Mouse (Mus musculus) embryonic fibroblast, embryonic 13.5 days (primary cell): ENCODE data around the gene Cd300lg. TPM values are rescaled to one million over a fixed set of nuclear protein-coding genes. Genes with fewer than 3 reads are reported as not detected.

Experiments
- H3K27ac ChIP-seq: 2 replicates; pipeline ENCODE4 v1.5.1; 2012; ENCODE audit warnings: low read length, control low read depth, inconsistent platforms; ENCODE audit not compliant: insufficient read depth
- H3K4me1 ChIP-seq: 2 replicates; pipeline ENCODE4 v1.6.1; 2011; ENCODE audit warnings: low read length; ENCODE audit not compliant: control insufficient read depth, insufficient read depth
- H3K4me3 ChIP-seq: 2 replicates; pipeline ENCODE4 v1.5.1; 2011; ENCODE audit warnings: mild to moderate bottlenecking, control low read depth, low read length; ENCODE audit not compliant: insufficient read depth
- CTCF ChIP-seq: IDR thresholded peaks from 2 replicates; pipeline ENCODE4 v1.5.1; 2011; ENCODE audit warnings: mild to moderate bottlenecking, control low read depth, low read length, moderate library complexity, borderline replicate concordance; ENCODE audit not compliant: insufficient read depth
- POLR2A ChIP-seq: IDR thresholded peaks from 2 replicates; pipeline ENCODE4 v1.6.1; 2011; ENCODE audit warnings: low read depth, mild to moderate bottlenecking, control low read depth, low read length, moderate library complexity
- polyA plus RNA-seq: library from polyadenylated mRNA; stranded (reverse); fragments of >200 nt; gene quantifications from 2 replicates; pipeline ENCODE4 v1.2.4, GENCODE M21; 2011; ENCODE audit warnings: low read depth; ENCODE audit not compliant: missing spikeins, insufficient read length

Cd300lg gene
- polyA plus RNA-seq, 1 experiment: not detected

DNA sequence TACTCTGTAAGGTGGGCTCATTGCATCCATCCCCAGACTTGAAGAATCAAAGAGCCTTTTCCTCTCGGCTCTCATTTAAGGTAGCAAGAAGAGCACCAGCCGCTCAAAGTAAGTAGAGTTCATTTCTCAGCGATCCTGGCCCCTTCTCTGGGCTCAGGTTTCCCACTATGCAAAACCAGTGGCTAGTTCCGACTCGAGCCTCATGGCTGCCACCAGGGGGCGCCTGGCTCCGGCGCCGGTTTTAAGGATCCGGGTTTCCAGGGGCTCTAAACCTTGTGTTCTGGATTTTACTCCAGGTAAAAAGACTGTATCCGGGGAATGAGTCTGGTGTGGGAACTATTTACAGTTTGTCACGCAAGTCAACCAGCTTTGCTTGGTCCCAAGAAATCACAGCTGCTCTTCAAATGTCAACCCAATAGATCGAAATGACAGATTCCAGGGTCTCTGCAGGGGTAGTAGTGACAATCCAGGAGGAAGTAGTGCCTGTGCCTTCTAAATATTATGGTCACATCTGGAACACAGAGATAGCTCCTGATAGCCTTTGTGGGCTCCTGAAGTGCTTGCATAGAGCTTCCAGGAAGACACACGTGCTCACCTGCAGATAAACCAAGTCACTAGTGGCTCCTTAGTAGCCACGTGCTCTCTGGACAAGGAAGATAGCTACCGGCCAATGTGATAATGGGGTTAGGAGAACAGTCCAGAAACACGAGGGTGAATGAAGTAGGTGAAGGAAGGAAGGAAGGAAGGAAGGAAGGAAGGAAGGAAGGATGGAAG lies 61.4 kb downstream of the Cd300lg start:
- TF ChIP-seq POLR2A (no peak), CTCF (peak; percentile 45; the same call in 1 of the 2 replicates)
- Histone ChIP-seq H3K27ac (no peak overlapping the region), H3K4me3 (no peak overlapping the region), H3K4me1 (no peaks in the 10 kb centered on the region)

Other genes starting within 250 kb of the Cd300lg start
- 6.9 and 16.1 TPM in 2 replicates for gene Meox1, start 147.1 kb upstream of the Cd300lg start, polyA plus RNA-seq
- not detected in 2 replicates for gene Sost, start 74.5 kb upstream of the Cd300lg start, polyA plus RNA-seq
- gene Cfap97d1, start 57.2 kb upstream of the Cd300lg start, polyA plus RNA-seq: not detected in 2 replicates
- 34.8 and 49.4 TPM in 2 replicates for gene Dusp3, start 54.5 kb upstream of the Cd300lg start, polyA plus RNA-seq
- gene Mpp3, start 13.0 kb upstream of the Cd300lg start, polyA plus RNA-seq: 0.40 and 0.42 TPM in 2 replicates
- 6.8 and 6.9 TPM in 2 replicates for gene Mpp2, start 47.0 kb downstream of the Cd300lg start, polyA plus RNA-seq
- gene Ppy, start 59.8 kb downstream of the Cd300lg start, polyA plus RNA-seq: not detected in 2 replicates
- not detected in 2 replicates for gene Pyy, start 66.3 kb downstream of the Cd300lg start, polyA plus RNA-seq
- not detected in 2 replicates for gene Nags, start 104.0 kb downstream of the Cd300lg start, polyA plus RNA-seq
- gene Tmem101, start 114.9 kb downstream of the Cd300lg start, polyA plus RNA-seq: 11.2 and 14.9 TPM in 2 replicates
- 113 and 124 TPM in 2 replicates for gene Lsm12, start 143.8 kb downstream of the Cd300lg start, polyA plus RNA-seq
- 37.9 and 40.0 TPM in 2 replicates for gene G6pc3, start 148.1 kb downstream of the Cd300lg start, polyA plus RNA-seq
- 47.8 and 54.9 TPM in 2 replicates for gene Hdac5, start 188.7 kb downstream of the Cd300lg start, polyA plus RNA-seq
- gene BC030867, start 207.4 kb downstream of the Cd300lg start, polyA plus RNA-seq: 6.5 and 10.2 TPM in 2 replicates
- 0.37 and 0.45 TPM in 2 replicates for gene Asb16, start 227.2 kb downstream of the Cd300lg start, polyA plus RNA-seq
- gene Tmub2, start 243.4 kb downstream of the Cd300lg start, polyA plus RNA-seq: 37.7 and 44.6 TPM in 2 replicates